Mouse (Mus musculus): ENCODE measurements around the gene Saal1. TPM values are rescaled to one million over a fixed set of nuclear protein-coding genes. Genes with fewer than 3 reads are reported as not detected.

Saal1 gene
- total and polyA plus RNA-seq, 3 experiments = 13.6 to 26.0 TPM; not detected in 1

DNA sequence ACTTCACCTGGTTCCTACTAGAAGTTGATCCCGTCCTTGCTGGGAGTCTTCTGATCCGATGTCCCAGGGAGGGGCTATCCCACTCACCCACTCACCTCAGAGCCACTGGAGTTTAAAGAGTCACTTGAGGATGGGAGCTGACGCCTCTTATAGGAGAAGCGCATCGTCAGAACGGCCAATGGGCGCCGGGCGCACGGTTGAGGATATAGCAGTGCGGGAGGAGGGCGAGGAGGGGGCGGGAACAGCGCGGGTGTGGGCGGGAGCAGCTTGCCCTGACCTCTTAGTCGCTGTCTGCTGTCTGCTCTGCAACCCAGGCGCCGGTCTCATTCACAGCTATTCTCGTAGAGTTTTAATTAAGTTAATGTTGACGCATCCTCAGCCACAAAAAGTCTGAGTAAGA lies 43.2 kb downstream of the Saal1 start:
- peaks cover 3 to 19% of the 10 kb centered on the region in 2 experiments; a peak in 2 of 4 replicates for H3K4me1 ChIP-seq (ENCODE audit: control insufficient read depth in 1 of 2, insufficient read depth in 2 of 2, low read length in 2 of 2)

DNA sequence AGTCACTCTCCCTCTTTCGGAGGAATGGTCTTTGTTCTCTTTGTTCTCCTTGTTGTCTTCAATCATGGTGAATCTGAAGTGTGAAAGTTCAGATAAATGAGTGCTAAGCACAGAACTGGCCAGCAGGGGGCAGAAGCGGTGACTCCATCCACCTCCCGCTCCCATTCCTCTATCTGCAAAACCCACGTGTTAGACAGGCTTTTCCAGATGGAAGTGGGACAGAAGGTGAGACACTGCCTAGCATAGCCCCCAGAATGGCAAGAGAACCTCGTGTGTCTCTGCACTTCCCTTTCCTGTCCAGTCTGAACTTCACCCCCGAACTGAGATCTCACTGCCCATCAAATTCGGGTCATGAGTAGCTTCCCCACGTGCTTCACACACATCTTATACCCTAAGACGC lies 45.2 kb downstream of the Saal1 start:
- Histone ChIP-seq H3K9ac (ENCODE audit: control insufficient read depth, low read depth, low read length, poor library complexity, severe bottlenecking) (no peak overlapping the region), H3K4me1 (ENCODE audit: control insufficient read depth in 1 of 2, insufficient read depth in 2 of 2, low read length in 2 of 2) (peaks cover 0 to 6% of the 10 kb centered on the region in 2 experiments; a peak in 1 of 4 replicates), H3K4me3 (ENCODE audit: control insufficient read depth in 1 of 2, insufficient read depth in 1 of 2, low read depth in 2 of 2, low read length in 2 of 2) (no peak overlapping the region), H3K9me3 (replicated peaks; ENCODE audit: insufficient read depth, low read length) (no peaks in the 10 kb centered on the region), H3K36me3 (ENCODE audit: control insufficient read depth in 1 of 2, insufficient read depth in 2 of 2, low read length in 2 of 2) (no peaks in the 10 kb centered on the region), H3K79me2 (ENCODE audit: control insufficient read depth, insufficient read depth, low read length, poor library complexity) (no peaks in the 10 kb centered on the region), H3K27me3 (ENCODE audit: control insufficient read depth in 1 of 2, insufficient read depth in 2 of 2, low read length in 2 of 2) (no peaks in the 10 kb centered on the region), H3K27ac (ENCODE audit: control insufficient read depth, low read depth, low read length) (no peak overlapping the region)
- peak; percentile 62 for DNase-seq (ENCODE audit: low read depth, low spot score)
- TF ChIP-seq SMC3 (IDR thresholded peaks at IDR 0.05; ENCODE audit: low read depth, low read length) (peak; percentile 78), MYB (IDR thresholded peaks at IDR 0.05; ENCODE audit: low read depth, low read length) (no peak), MEF2A (IDR thresholded peaks at IDR 0.05; ENCODE audit: extremely low read depth, insufficient replicate concordance, low read depth, low read length, poor library complexity, severe bottlenecking) (no peak), USF2 (IDR thresholded peaks at IDR 0.05; ENCODE audit: borderline replicate concordance in 1 of 2, insufficient read depth in 1 of 2, low read depth in 1 of 2, low read length in 2 of 2) (no peak), CHD1 (IDR thresholded peaks at IDR 0.05; ENCODE audit: low read depth, low read length) (no peak), ZKSCAN1 (IDR thresholded peaks at IDR 0.05; ENCODE audit: low read depth, low read length) (no peak), KAT2A (conservative IDR thresholded peaks at IDR 0.05; ENCODE audit: low read depth, low read length) (no peak), CTCF (IDR thresholded peaks at IDR 0.05 in 2 of 3, conservative IDR thresholded peaks at IDR 0.05 in 1 of 3; ENCODE audit: control insufficient read depth in 1 of 3, insufficient read depth in 1 of 3, low read depth in 2 of 3, low read length in 3 of 3, poor library complexity in 1 of 3, severe bottlenecking in 1 of 3) (peak; percentile 82 to 93 (median 87)), NELFE (IDR thresholded peaks at IDR 0.05; ENCODE audit: low read depth, low read length) (no peak), ZMIZ1 (IDR thresholded peaks at IDR 0.05; ENCODE audit: low read depth, low read length) (no peak), ETS1 (IDR thresholded peaks at IDR 0.05; ENCODE audit: low read depth, low read length) (no peak), MYC (IDR thresholded peaks at IDR 0.05; ENCODE audit: low read depth, low read length) (peak; percentile 92), EP300 (IDR thresholded peaks at IDR 0.05; ENCODE audit: low read depth in 1 of 2, low read length in 2 of 2) (no peak), NRF1 (IDR thresholded peaks at IDR 0.05; ENCODE audit: insufficient read depth, low read depth, low read length, poor library complexity, severe bottlenecking) (no peak), SIN3A (IDR thresholded peaks at IDR 0.05; ENCODE audit: low read length) (no peak), CHD2 (IDR thresholded peaks at IDR 0.05; ENCODE audit: low read length) (no peak), TBP (IDR thresholded peaks at IDR 0.05; ENCODE audit: low read depth, low read length) (no peak), POLR2AphosphoS2 (IDR thresholded peaks at IDR 0.05; ENCODE audit: low read length) (no peak), RCOR1 (IDR thresholded peaks at IDR 0.05; ENCODE audit: low read depth, low read length) (no peak), TAL1 (IDR thresholded peaks at IDR 0.05; ENCODE audit: low read length) (no peak), E2F4 (IDR thresholded peaks at IDR 0.05; ENCODE audit: borderline replicate concordance, low read depth, low read length) (no peak), MAX (IDR thresholded peaks at IDR 0.05; ENCODE audit: low read length) (peak; percentile 81), POLR2A (IDR thresholded peaks at IDR 0.05; ENCODE audit: control insufficient read depth in 1 of 2, insufficient read depth in 1 of 2, low read depth in 1 of 2, low read length in 2 of 2, poor library complexity in 1 of 2) (no peak), HCFC1 (IDR thresholded peaks at IDR 0.05; ENCODE audit: low read depth, low read length) (no peak), BHLHE40 (IDR thresholded peaks at IDR 0.05; ENCODE audit: borderline replicate concordance, low read depth, low read length) (no peak), MXI1 (IDR thresholded peaks at IDR 0.05; ENCODE audit: low read depth, low read length) (peak; percentile 71), ZC3H11A (IDR thresholded peaks at IDR 0.05; ENCODE audit: low read depth, low read length) (0 out of 2 replicates have a peak, but pooled peaks have one; percentile 28), POLR2AphosphoS5 (IDR thresholded peaks at IDR 0.05; ENCODE audit: borderline replicate concordance, low read depth, low read length) (no peak)

More for the DNA sequence above, 43.2 kb downstream of the Saal1 start:
- TF ChIP-seq JUND (IDR thresholded peaks at IDR 0.05; ENCODE audit: low read depth, low read length) = no peak
- TF ChIP-seq CHD1 (IDR thresholded peaks at IDR 0.05; ENCODE audit: low read depth, low read length) = no peak
- TF ChIP-seq MEF2A (IDR thresholded peaks at IDR 0.05; ENCODE audit: extremely low read depth, insufficient replicate concordance, low read depth, low read length, poor library complexity, severe bottlenecking) = no peak
- TF ChIP-seq MXI1 (IDR thresholded peaks at IDR 0.05; ENCODE audit: low read depth, low read length) = no peak
- TF ChIP-seq UBTF (IDR thresholded peaks at IDR 0.05; ENCODE audit: borderline replicate concordance, insufficient read depth, low read depth, low read length) = no peak
- TF ChIP-seq TCF12 (IDR thresholded peaks at IDR 0.05; ENCODE audit: low read depth, low read length) = no peak
- TF ChIP-seq GABPA (IDR thresholded peaks at IDR 0.05; ENCODE audit: low read depth, low read length) = no peak
- TF ChIP-seq MAX (IDR thresholded peaks at IDR 0.05; ENCODE audit: low read length) = no peak
- no peak for TF ChIP-seq MYC (IDR thresholded peaks at IDR 0.05; ENCODE audit: low read depth, low read length)
- TF ChIP-seq USF2 (IDR thresholded peaks at IDR 0.05; ENCODE audit: borderline replicate concordance in 1 of 2, insufficient read depth in 1 of 2, low read depth in 1 of 2, low read length in 2 of 2) = no peak
- no peak for TF ChIP-seq TAL1 (IDR thresholded peaks at IDR 0.05; ENCODE audit: low read length)
- no peak for TF ChIP-seq MAFK (IDR thresholded peaks at IDR 0.05; ENCODE audit: borderline replicate concordance, low read depth, low read length)
- TF ChIP-seq ZC3H11A (IDR thresholded peaks at IDR 0.05; ENCODE audit: low read depth, low read length) = no peak
- H3K27ac ChIP-seq (ENCODE audit: control insufficient read depth, low read depth, low read length) = no peak overlapping the region
- H3K4me3 ChIP-seq (ENCODE audit: control insufficient read depth in 1 of 2, insufficient read depth in 1 of 2, low read depth in 2 of 2, low read length in 2 of 2) = no peak overlapping the region
- no peaks in the 10 kb centered on the region for H3K79me2 ChIP-seq (ENCODE audit: control insufficient read depth, insufficient read depth, low read length, poor library complexity)
- peaks cover 0 to 3% of the 10 kb centered on the region in 2 experiments; a peak in 2 of 4 replicates for H3K36me3 ChIP-seq (ENCODE audit: control insufficient read depth in 1 of 2, insufficient read depth in 2 of 2, low read length in 2 of 2)
- no peaks in the 10 kb centered on the region for H3K9me3 ChIP-seq (replicated peaks; ENCODE audit: insufficient read depth, low read length)
- H3K27me3 ChIP-seq (ENCODE audit: control insufficient read depth in 1 of 2, insufficient read depth in 2 of 2, low read length in 2 of 2) = no peaks in the 10 kb centered on the region
- no peak overlapping the region for H3K9ac ChIP-seq (ENCODE audit: control insufficient read depth, low read depth, low read length, poor library complexity, severe bottlenecking)
- no peak for DNase-seq (ENCODE audit: low read depth, low spot score)
